Mouse (Mus musculus): ENCODE measurements around the gene Cox8c. TPM values are rescaled to one million over a fixed set of nuclear protein-coding genes. Genes with fewer than 3 reads are reported as not detected.

Cox8c gene
- polyA plus RNA-seq (2015; fragmentation: Nextera tagmentation; extraction: Ambion mirVana) = not detected in 2 replicates

- ATAC-seq (ENCODE audit: low read depth) = no peak
- no peak within 1 kb of the TSS for H3K27ac ChIP-seq (replicated peaks)
- no peak within 1 kb of the TSS for H3K9ac ChIP-seq
These were observed at the start of gene Cox8c for GRCm38 (mm10) chr12:102899091-102899490. Cox8c (plus strand) TSS chr12:102899316.

GRCm38 (mm10) chr12:102860806-102861205 lies 38.3 kb upstream of the Cox8c start:
- Histone ChIP-seq H3K4me2 (no peak overlapping the region), H3K9ac (no peak overlapping the region), H3K27me3 (no peaks in the 10 kb centered on the region), H3K27ac (replicated peaks) (no peak overlapping the region), H3K4me3 (no peak overlapping the region), H3K4me1 (replicated peaks) (peaks cover 5% of the 10 kb centered on the region; the same call in 1 of the 2 replicates), H3K9me3 (no peaks in the 10 kb centered on the region), H3K36me3 (no peaks in the 10 kb centered on the region)
- ATAC-seq (ENCODE audit: low read depth) = no peak

More at GRCm38 (mm10) chr12:102899091-102899490, at the start of gene Cox8c:
- Histone ChIP-seq H3K9me3 (no peaks in the 10 kb centered on the region), H3K4me1 (replicated peaks) (no peaks in the 10 kb centered on the region), H3K27me3 (no peaks in the 10 kb centered on the region), H3K36me3 (no peaks in the 10 kb centered on the region), H3K4me2 (no peak within 1 kb of the TSS), H3K4me3 (no peak within 1 kb of the TSS)
- WGBS = 91% methylated on average over 17 of the region's 17 CpGs

GRCm38 (mm10) chr12:102869802-102870201 lies 29.3 kb upstream of the Cox8c start:
- H3K4me1 ChIP-seq (replicated peaks) = 0 out of 2 replicates have a peak, but pooled peaks cover 4% of the 10 kb centered on the region
- no peaks in the 10 kb centered on the region for H3K27me3 ChIP-seq
- ATAC-seq (ENCODE audit: low read depth) = no peak
- H3K9me3 ChIP-seq = no peaks in the 10 kb centered on the region
- no peak overlapping the region for H3K9ac ChIP-seq
- no peak overlapping the region for H3K27ac ChIP-seq (replicated peaks)
- 95% methylated on average over 2 of the region's 2 CpGs for WGBS
- no peak overlapping the region for H3K4me2 ChIP-seq
- no peak overlapping the region for H3K4me3 ChIP-seq
- no peaks in the 10 kb centered on the region for H3K36me3 ChIP-seq

- H3K27me3 ChIP-seq = no peaks in the 10 kb centered on the region
- WGBS = 98% methylated on average over 1 of the region's 1 CpGs
- no peak overlapping the region for H3K27ac ChIP-seq (replicated peaks)
- peaks cover 8% of the 10 kb centered on the region for H3K4me1 ChIP-seq (replicated peaks)
- no peaks in the 10 kb centered on the region for H3K9me3 ChIP-seq
- no peak overlapping the region for H3K9ac ChIP-seq
- ATAC-seq (ENCODE audit: low read depth) = no peak
- H3K36me3 ChIP-seq = no peaks in the 10 kb centered on the region
- no peak overlapping the region for H3K4me3 ChIP-seq
- no peak overlapping the region for H3K4me2 ChIP-seq
These were observed 28.6 kb upstream of the Cox8c start for GRCm38 (mm10) chr12:102870527-102870926.

GRCm38 (mm10) chr12:102877301-102878030 lies 21.6 kb upstream of the Cox8c start:
- ATAC-seq (ENCODE audit: low read depth) = peak; percentile 81
- H3K9ac ChIP-seq = peak overlapping the region; percentile 96
- H3K4me2 ChIP-seq = peak overlapping the region; percentile 74
- under 1% methylated on average over 28 of the region's 70 CpGs for WGBS
- no peaks in the 10 kb centered on the region for H3K9me3 ChIP-seq
- H3K27me3 ChIP-seq = no peaks in the 10 kb centered on the region
- H3K4me3 ChIP-seq = peak overlapping the region; percentile 92
- no peaks in the 10 kb centered on the region for H3K36me3 ChIP-seq
- peaks cover 30% of the 10 kb centered on the region for H3K4me1 ChIP-seq (replicated peaks)
- H3K27ac ChIP-seq (replicated peaks) = peak overlapping the region; percentile 96

- under 1% methylated on average over 63 of the region's 95 CpGs for WGBS
- Histone ChIP-seq H3K4me1 (replicated peaks) (peaks cover 30% of the 10 kb centered on the region), H3K9ac (peak within 1 kb of the TSS; percentile 96), H3K9me3 (no peaks in the 10 kb centered on the region), H3K36me3 (no peaks in the 10 kb centered on the region), H3K4me3 (peak within 1 kb of the TSS; percentile 92), H3K4me2 (peak within 1 kb of the TSS; percentile 74), H3K27ac (replicated peaks) (peak within 1 kb of the TSS; percentile 96), H3K27me3 (no peaks in the 10 kb centered on the region)
- peak; percentile 97 for ATAC-seq (ENCODE audit: low read depth)
These were observed 20.9 kb upstream of the Cox8c start, which contains the start of gene Btbd7 for GRCm38 (mm10) chr12:102878031-102878823. Btbd7 (minus strand) TSS chr12:102878471.

GRCm38 (mm10) chr12:102878901-102879300 lies 20.2 kb upstream of the Cox8c start:
- Histone ChIP-seq H3K9me3 (no peaks in the 10 kb centered on the region), H3K36me3 (no peaks in the 10 kb centered on the region), H3K27ac (replicated peaks) (peak overlapping the region; percentile 73), H3K4me1 (replicated peaks) (peaks cover 30% of the 10 kb centered on the region), H3K4me2 (peak overlapping the region; percentile 53), H3K27me3 (no peaks in the 10 kb centered on the region), H3K4me3 (peak overlapping the region; percentile 92), H3K9ac (peak overlapping the region; percentile 63)
- no peak for ATAC-seq (ENCODE audit: low read depth)
- 34% methylated on average over 7 of the region's 7 CpGs for WGBS

- Histone ChIP-seq H3K27ac (replicated peaks) (no peak overlapping the region), H3K9me3 (no peaks in the 10 kb centered on the region), H3K4me2 (no peak overlapping the region), H3K36me3 (no peaks in the 10 kb centered on the region), H3K4me3 (no peak overlapping the region), H3K27me3 (no peaks in the 10 kb centered on the region), H3K9ac (no peak overlapping the region), H3K4me1 (replicated peaks) (no peaks in the 10 kb centered on the region)
- peak; percentile 77 for ATAC-seq (ENCODE audit: low read depth)
- WGBS = 27% methylated on average over 5 of the region's 5 CpGs
These were observed 13.4 kb upstream of the Cox8c start for GRCm38 (mm10) chr12:102885735-102886134.

GRCm38 (mm10) chr12:102887366-102887765 lies 11.8 kb upstream of the Cox8c start:
- Histone ChIP-seq H3K36me3 (no peaks in the 10 kb centered on the region), H3K4me3 (no peak overlapping the region), H3K4me2 (no peak overlapping the region), H3K4me1 (replicated peaks) (no peaks in the 10 kb centered on the region), H3K9me3 (0 out of 2 replicates have a peak, but pooled peaks cover 5% of the 10 kb centered on the region), H3K27me3 (no peaks in the 10 kb centered on the region), H3K27ac (replicated peaks) (no peak overlapping the region), H3K9ac (no peak overlapping the region)
- WGBS = 53% methylated on average over 10 of the region's 10 CpGs
- no peak for ATAC-seq (ENCODE audit: low read depth)

- ATAC-seq (ENCODE audit: low read depth) = no peak
- H3K9me3 ChIP-seq = 0 out of 2 replicates have a peak, but pooled peaks cover 5% of the 10 kb centered on the region
These were observed 10.5 kb upstream of the Cox8c start for GRCm38 (mm10) chr12:102888568-102888967.

GRCm38 (mm10) chr12:102908191-102908590 lies 9.1 kb downstream of the Cox8c start:
- Histone ChIP-seq H3K27me3 (no peaks in the 10 kb centered on the region), H3K27ac (replicated peaks) (no peak overlapping the region), H3K4me3 (no peak overlapping the region), H3K36me3 (no peaks in the 10 kb centered on the region), H3K4me2 (no peak overlapping the region), H3K4me1 (replicated peaks) (no peaks in the 10 kb centered on the region), H3K9ac (no peak overlapping the region), H3K9me3 (no peaks in the 10 kb centered on the region)
- WGBS = 51% methylated on average over 3 of the region's 3 CpGs
- ATAC-seq (ENCODE audit: low read depth) = no peak

More at GRCm38 (mm10) chr12:102888568-102888967, 10.5 kb upstream of the Cox8c start:
- Histone ChIP-seq H3K36me3 (no peaks in the 10 kb centered on the region), H3K4me2 (no peak overlapping the region), H3K4me3 (no peak overlapping the region), H3K9ac (no peak overlapping the region), H3K27me3 (no peaks in the 10 kb centered on the region), H3K27ac (replicated peaks) (no peak overlapping the region), H3K4me1 (replicated peaks) (no peaks in the 10 kb centered on the region)
- 52% methylated on average over 5 of the region's 5 CpGs for WGBS

GRCm38 (mm10) chr12:102916073-102916472 lies 17.0 kb downstream of the Cox8c start:
- WGBS = 28% methylated on average over 2 of the region's 2 CpGs
- H3K4me2 ChIP-seq = no peak overlapping the region
- H3K9ac ChIP-seq = no peak overlapping the region
- H3K36me3 ChIP-seq = no peaks in the 10 kb centered on the region
- no peak overlapping the region for H3K27ac ChIP-seq (replicated peaks)
- no peak for ATAC-seq (ENCODE audit: low read depth)
- no peaks in the 10 kb centered on the region for H3K27me3 ChIP-seq
- no peaks in the 10 kb centered on the region for H3K4me1 ChIP-seq (replicated peaks)
- no peaks in the 10 kb centered on the region for H3K9me3 ChIP-seq
- H3K4me3 ChIP-seq = no peak overlapping the region

Measured in neural tube, embryonic 13.5 days (tissue).